15 mouse cellular contexts compared by ENCODE assay signal in the genomic region with DNA sequence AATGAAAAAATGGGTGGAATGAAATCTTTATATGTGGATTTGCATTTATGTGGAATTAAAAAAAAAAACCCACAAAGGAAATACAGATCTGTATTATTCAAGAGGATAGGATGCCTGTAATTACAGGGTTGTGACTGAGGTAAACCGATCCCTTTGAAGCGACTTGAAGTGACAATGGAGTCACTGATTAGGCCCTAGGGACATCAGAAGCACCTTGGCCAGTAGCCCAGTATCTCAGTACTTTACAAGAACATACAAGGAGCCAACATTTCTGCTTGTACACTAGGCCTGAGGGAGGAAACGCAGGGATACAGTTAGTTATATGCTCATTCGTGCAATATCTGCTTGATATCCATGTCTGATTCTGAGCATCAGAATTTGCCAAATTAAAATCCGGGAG. TPM values are rescaled to one million over a fixed set of nuclear protein-coding genes. Genes with fewer than 3 reads are reported as not detected.
"Had no signal": no experiment of that assay in that cellular context is flagged by ENCODE, and none has a peak within 500 bp of the region (broad histone marks: within the 10 kb centered on the region; RNA-seq: fewer than 3 reads in every experiment).

No protein-coding gene starts in this region.

- H3K36me3 ChIP-seq: limb, embryonic 10.5 days; liver, embryonic 15.5 days had no signal

- H3K27me3 ChIP-seq: liver, embryonic 15.5 days; megakaryocyte, embryonic 14.5 days had no signal

- H3K9me3 ChIP-seq: limb, embryonic 10.5 days; liver, embryonic 15.5 days; megakaryocyte, embryonic 14.5 days had no signal

- DNase-seq: kidney, adult 18-20 months; kidney, postnatal 10 days; kidney, postnatal 4 days; lung, adult 2 months; lung, postnatal 14 days; thymus, adult 18-20 months; thymus, postnatal 14 days had no signal

- H3K27ac ChIP-seq: layer of hippocampus, adult 2 months; limb, embryonic 10.5 days; liver, embryonic 15.5 days; macrophage had no signal

- H3K4me3 ChIP-seq: layer of hippocampus, adult 2 months; limb, embryonic 10.5 days; liver, embryonic 15.5 days; megakaryocyte, embryonic 14.5 days; myocyte had no signal

- H3K9ac ChIP-seq: liver, embryonic 15.5 days had no signal

- H3K4me1 ChIP-seq: limb, embryonic 10.5 days; liver, embryonic 15.5 days; megakaryocyte, embryonic 14.5 days had no signal

- H3K4me2 ChIP-seq: liver, embryonic 11.5 days; liver, embryonic 15.5 days had no signal

RNA-seq across cellular contexts. Expression of a gene that starts 32.8 kb away (rescaled TPM):
- total RNA-seq: neutrophil, adult 5-6 weeks had no signal
- polyA plus RNA-seq: macrophage had no signal
